Comparison of ENCODE assay signal across 16 mouse cellular contexts in genomic region chr10:111214696-111215095, GRCm38 (mm10). TPM values are rescaled to one million over a fixed set of nuclear protein-coding genes. Genes with fewer than 3 reads are reported as not detected.
DNase-seq lines count a peak whose midpoint lies in the region; ATAC-seq lines count a peak whose summit lies in the region.
"Had no signal": no experiment of that assay in that cellular context is flagged by ENCODE, and none has a peak within 500 bp of the region (broad histone marks: within the 10 kb centered on the region; RNA-seq: fewer than 3 reads in every experiment).

No protein-coding gene starts in this region.

- peak; percentile 77 for DNase-seq in CD4-positive helper T cell, adult 2 months (ENCODE audit: low read depth, low spot score)
- DNase-seq in CD4-positive, CD25-positive, alpha-beta regulatory T cell, adult 2 months (ENCODE audit: low read depth, low spot score): peak; percentile 58
- peak; percentile 76 for DNase-seq in naive thymus-derived CD4-positive, alpha-beta T cell, adult 2 months (ENCODE audit: low read depth)
- DNase-seq in cerebellum, adult 11 months: no peak
- DNase-seq in adrenal gland, adult 8-10 months: no peak
- no peak for DNase-seq in cerebellum, adult 11-12 months
- DNase-seq: adrenal gland, postnatal 25 days; cerebellum, adult 8-10 months; cerebellum, postnatal 14 days; gastrocnemius, postnatal 36 days; heart, adult 18-20 months; heart, postnatal 14 days had no signal

- ATAC-seq in activated CD4-positive, CD25-positive, alpha-beta regulatory T cell, adult 4 months: peak; percentile 75
- ATAC-seq: forebrain, embryonic 15.5 days; hindbrain, postnatal 0 days; intestine, embryonic 16.5 days had no signal

RNA-seq across cellular contexts. Expression of gene Osbpl8, which starts 50.1 kb away (rescaled TPM):
- 10 to 100 TPM; 12.0 to 16.7 TPM for polyA plus RNA-seq in activated CD4-positive, CD25-positive, alpha-beta regulatory T cell, adult 4 months (2017; shearing (Covaris generic))
- 10 to 100 TPM; 25.7 to 38.0 (median 33.1) TPM for total RNA-seq in adrenal gland, adult 8-10 months (2022)

Comparison
In these comparisons a context has a peak if more than half of its experiments do, and no peak if none do; other contexts are left out.
1. DNase-seq: peak in CD4-positive helper T cell, adult 2 months (single experiment), CD4-positive, CD25-positive, alpha-beta regulatory T cell, adult 2 months (single experiment) and naive thymus-derived CD4-positive, alpha-beta T cell, adult 2 months (single experiment); none in cerebellum, adult 11 months (single experiment), adrenal gland, adult 8-10 months (single experiment) and cerebellum, adult 11-12 months (single experiment).